Mouse (Mus musculus): ENCODE measurements around the gene Trp53i11.

- TF ChIP-seq CTCF (IDR thresholded peaks at IDR 0.05; ENCODE audit: extremely low read depth, insufficient read length, insufficient replicate concordance, low read depth, low read length) (no peak), POLR2A (IDR thresholded peaks at IDR 0.05; ENCODE audit: low read depth, low read length) (no peak)
Measured at GRCm38 (mm10) chr2:93182859-93183258, 4.5 kb upstream of the Trp53i11 start.
